Mouse (Mus musculus): ENCODE measurements around the gene Eloa.

DNA sequence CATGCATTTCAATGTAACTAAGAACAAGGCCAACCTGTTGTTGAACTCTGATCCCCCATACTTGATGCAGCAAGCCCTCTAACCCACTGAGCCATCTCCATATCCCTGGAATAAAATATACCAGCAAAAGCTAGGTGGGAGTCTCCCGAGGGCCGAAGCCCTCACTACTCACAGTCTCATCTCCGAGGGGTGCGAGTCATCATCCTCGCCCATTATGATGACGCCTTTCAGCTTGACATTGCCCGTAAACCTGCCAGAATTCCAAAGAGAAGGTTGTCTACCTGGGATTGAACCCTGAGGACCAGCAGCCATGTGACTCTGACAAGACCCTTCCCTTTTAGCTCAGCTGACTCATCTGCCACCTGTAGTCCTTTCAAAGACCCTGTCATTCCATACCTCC is 35.8 kb downstream of the Eloa start:
- TF ChIP-seq EP300 (optimal IDR thresholded peaks at IDR 0.05) (no peak), CTCF (IDR thresholded peaks at IDR 0.05; ENCODE audit: low read depth) (no peak)
